Mouse (Mus musculus) 3T3-L1 (cell line): ENCODE data around the gene Gm4302.
"Not testable (repeated sequence)": the region's sequence is repeated elsewhere in the genome, so short reads cannot be mapped to it uniquely, and the experiment has no call there.

Source experiments
- DNase-seq: peaks from one replicate; pipeline ENCODE4 v3.0.0-alpha.2; 2015; ENCODE audit warnings: low read depth, low spot score

Gm4302 gene

DNA sequence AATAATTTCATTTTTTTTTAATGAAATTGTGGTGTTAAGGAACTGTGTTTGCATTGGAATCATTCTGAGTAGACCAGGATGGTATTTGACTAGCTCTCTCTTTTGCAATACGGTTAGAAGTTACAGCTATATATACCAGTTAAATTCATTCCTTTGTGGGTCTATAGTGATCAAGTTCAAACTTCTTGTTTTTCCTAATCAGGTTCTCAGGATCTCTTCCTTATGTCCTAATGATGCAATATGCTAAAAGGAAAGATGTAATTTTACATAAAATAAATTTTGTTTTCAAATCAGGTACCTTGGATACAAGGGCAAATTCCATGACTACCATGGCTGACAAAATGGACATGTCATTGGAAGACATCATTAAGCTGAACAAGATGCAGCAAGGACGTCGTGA, at the start of gene Gm4302:
Gene Gm4302, plus strand, starts transcription at position 301 of the 400 bp plus-strand sequence.
- not testable (repeated sequence) for DNase-seq

DNA sequence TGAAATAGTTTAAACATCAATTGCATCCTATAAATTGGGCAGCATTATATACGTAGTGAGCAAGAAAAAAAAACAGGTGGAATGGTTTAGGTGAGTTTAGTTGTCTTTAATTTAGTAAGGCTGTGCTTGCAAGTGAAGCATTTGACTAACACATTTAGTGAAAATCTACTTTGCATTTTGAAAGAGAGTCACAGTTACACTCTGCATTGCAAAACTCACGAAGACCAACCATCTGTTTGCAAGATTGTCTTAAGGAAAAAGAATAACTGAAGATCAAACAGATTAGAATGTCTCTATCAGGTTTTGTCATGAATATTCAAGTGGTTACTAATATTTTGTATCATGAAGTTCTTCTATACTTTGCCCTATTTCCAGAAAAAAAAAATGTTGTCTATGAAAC, 44.5 kb upstream of the Gm4302 start:
- no peak for DNase-seq

DNA sequence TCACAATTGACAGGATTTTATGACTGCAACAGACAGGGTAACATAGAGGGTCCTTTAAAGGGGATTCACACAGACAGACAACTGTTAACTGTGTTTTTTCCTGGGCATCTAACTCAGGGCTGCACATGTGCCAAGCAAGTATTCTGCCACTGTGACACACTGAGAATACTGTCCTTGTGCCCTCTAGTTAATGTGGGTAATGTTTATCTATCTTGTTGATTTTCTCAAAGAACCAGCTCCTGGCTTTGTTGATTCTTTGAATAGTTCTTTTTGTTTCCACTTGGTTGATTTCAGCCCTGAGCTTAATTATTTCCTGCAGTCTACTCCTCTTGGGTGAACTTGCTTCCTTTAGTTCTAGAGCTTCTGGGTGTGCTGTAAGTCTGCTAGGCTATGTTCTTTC, 40.5 kb upstream of the Gm4302 start:
- not testable (repeated sequence) for DNase-seq

DNA sequence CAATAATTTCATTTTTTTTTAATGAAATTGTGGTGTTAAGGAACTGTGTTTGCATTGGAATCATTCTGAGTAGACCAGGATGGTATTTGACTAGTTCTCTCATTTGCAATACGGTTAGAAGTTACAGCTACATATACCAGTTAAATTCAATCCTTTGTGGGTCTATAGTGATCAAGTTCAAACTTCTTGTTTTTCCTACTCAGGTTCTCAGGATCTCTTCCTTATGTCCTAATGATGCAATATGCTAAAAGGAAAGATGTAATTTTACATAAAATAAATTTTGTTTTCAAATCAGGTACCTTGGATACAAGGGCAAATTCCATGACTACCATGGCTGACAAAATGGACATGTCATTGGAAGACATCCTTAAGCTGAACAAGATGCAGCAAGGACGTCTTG, 5.3 kb upstream of the Gm4302 start, which contains the start of gene Gm4301:
Gene Gm4301, plus strand, starts transcription at position 301 of the 400 bp plus-strand sequence.
- DNase-seq, result not testable (repeated sequence)

DNA sequence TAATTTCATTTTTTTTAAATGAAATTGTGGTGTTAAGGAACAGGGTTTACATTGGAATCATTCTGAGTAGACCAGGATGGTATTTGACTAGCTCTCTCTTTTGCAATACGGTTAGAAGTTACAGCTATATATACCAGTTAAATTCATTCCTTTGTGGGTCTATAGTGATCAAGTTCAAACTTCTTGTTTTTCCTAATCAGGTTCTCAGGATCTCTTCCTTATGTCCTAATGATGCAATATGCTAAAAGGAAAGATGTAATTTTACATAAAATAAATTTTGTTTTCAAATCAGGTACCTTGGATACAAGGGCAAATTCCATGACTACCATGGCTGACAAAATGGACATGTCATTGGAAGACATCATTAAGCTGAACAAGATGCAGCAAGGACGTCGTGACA, 5.0 kb downstream of the Gm4302 start, which contains the start of gene Gm4303:
Gene Gm4303, plus strand, starts transcription at position 301 of the 400 bp plus-strand sequence.
- DNase-seq, result not testable (repeated sequence)

DNA sequence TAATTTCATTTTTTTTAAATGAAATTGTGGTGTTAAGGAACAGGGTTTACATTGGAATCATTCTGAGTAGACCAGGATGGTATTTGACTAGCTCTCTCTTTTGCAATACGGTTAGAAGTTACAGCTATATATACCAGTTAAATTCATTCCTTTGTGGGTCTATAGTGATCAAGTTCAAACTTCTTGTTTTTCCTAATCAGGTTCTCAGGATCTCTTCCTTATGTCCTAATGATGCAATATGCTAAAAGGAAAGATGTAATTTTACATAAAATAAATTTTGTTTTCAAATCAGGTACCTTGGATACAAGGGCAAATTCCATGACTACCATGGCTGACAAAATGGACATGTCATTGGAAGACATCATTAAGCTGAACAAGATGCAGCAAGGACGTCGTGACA, 10.2 kb downstream of the Gm4302 start, which contains the start of gene Gm4305:
Gene Gm4305, plus strand, starts transcription at position 301 of the 400 bp plus-strand sequence.
- not testable (repeated sequence) for DNase-seq

DNA sequence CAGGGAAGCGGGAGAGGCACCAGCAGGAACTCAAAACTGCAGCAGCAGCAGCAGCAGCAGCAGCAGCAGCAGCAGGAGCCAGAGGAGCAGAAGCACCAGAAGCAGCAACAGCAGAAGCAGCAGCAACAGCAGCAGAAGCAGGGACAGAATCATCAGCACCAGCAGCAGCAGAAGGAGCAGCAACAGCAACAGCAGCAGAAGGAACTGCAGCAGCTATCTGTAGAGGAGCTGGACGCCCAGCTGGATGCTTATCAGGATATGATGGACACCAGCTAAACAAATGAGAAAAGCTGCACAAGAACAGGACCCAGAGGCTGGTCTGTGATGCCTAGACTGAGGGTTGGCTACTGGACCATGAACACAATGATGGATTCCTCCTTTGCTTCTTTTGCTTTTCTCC, 16.2 kb downstream of the Gm4302 start:
- DNase-seq, result not testable (repeated sequence)

DNA sequence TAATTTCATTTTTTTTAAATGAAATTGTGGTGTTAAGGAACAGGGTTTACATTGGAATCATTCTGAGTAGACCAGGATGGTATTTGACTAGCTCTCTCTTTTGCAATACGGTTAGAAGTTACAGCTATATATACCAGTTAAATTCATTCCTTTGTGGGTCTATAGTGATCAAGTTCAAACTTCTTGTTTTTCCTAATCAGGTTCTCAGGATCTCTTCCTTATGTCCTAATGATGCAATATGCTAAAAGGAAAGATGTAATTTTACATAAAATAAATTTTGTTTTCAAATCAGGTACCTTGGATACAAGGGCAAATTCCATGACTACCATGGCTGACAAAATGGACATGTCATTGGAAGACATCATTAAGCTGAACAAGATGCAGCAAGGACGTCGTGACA, 20.4 kb downstream of the Gm4302 start, which contains the start of gene Gm4307:
Gene Gm4307, plus strand, starts transcription at position 301 of the 400 bp plus-strand sequence.
- DNase-seq, result not testable (repeated sequence)

DNA sequence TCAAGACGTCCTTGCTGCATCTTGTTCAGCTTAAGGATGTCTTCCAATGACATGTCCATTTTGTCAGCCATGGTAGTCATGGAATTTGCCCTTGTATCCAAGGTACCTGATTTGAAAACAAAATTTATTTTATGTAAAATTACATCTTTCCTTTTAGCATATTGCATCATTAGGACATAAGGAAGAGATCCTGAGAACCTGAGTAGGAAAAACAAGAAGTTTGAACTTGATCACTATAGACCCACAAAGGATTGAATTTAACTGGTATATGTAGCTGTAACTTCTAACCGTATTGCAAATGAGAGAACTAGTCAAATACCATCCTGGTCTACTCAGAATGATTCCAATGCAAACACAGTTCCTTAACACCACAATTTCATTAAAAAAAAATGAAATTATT, 41.8 kb downstream of the Gm4302 start, which contains the start of gene Gm4312:
Gene Gm4312, minus strand, starts transcription at position 101 of the 400 bp plus-strand sequence.
- DNase-seq, result not testable (repeated sequence)
